Mouse (Mus musculus): Measurements from ENCODE around the gene Arhgap5. TPM values are rescaled to one million over a fixed set of nuclear protein-coding genes. Genes with fewer than 3 reads are reported as not detected.

Arhgap5 gene
- 49.4 and 54.8 TPM in 2 replicates for polyA plus RNA-seq (2015; fragmentation: Nextera tagmentation; extraction: Ambion mirVana)

DNA sequence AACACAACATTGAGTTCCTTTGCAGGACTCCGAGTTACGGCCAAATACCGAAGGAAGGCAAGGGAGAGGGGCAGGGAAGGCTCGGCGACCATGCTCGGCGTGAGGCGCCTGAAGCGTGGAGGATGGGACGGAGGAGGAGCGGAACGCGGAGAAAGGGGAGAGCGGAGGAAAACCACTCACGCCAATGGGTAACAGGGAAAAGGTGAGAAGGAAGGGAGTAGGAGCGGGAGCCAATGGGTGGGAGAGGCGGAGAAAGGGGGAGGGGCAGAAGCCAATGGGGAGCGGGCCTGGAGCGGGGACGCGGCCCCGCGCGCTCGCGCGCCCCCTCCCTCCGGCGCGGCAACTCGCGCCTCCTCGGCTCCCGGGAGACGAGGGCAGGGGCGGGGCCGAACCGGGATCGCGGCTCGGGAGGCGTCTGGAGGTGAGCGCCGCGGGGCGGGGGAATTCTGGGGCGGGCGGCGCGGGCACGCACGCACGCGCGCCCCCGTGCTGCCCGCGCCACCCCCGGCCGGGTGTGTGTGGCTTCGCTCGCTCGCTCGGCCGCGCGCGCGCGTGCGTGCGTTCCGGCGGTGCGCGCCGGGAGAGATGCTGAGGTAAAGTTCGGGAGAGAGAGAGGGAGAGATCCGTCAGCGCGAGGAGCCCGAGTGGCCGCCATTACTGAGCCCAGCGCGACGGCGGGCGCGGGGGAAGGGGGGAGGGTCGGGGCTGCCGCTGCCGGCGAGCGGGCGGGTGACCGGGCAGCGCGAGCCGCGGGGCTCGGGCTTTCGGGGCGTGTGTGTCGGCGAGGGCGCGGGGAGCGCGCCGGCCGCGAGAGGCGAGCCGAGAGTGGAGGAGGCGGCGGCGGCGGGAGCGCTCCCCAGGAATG, at the start of gene Arhgap5:
TSS of gene Arhgap5 (plus strand) at position 517 of the 865 bp plus-strand sequence.
- Histone ChIP-seq H3K9ac (peak within 1 kb of the TSS; percentile 99), H3K36me3 (no peaks in the 10 kb centered on the region; the same call in 1 of the 2 replicates), H3K27me3 (no peaks in the 10 kb centered on the region), H3K4me1 (peaks cover 28% of the 10 kb centered on the region), H3K4me2 (replicated peaks) (peak within 1 kb of the TSS; percentile 78), H3K9me3 (no peaks in the 10 kb centered on the region), H3K4me3 (peak within 1 kb of the TSS; percentile 95), H3K27ac (peak within 1 kb of the TSS; percentile 100)
- peak; percentile 96 for ATAC-seq (ENCODE audit: low FRiP score, low read depth)
- WGBS = under 1% methylated on average over 57 of the region's 119 CpGs

DNA sequence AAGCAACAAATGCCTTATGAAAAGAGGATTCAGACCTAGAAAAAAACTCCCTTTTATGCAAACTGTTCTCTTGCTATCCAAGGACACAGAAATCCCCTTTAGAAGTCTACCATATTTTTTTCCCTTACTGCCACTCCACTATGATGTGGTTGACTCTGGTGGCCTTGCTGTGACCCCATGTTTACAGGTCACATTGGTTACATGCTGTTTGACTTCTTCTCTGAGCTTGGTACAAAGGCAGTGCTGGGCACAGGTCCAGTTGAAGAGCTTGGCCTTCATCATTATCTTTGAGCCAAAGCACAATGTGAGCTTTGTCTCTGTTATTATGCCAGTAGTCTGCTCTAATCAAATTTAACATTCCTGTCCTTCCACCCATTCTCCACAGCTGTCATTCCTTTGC, 39.2 kb upstream of the Arhgap5 start:
- H3K27me3 ChIP-seq = no peaks in the 10 kb centered on the region
- no peak overlapping the region for H3K27ac ChIP-seq
- no peak overlapping the region for H3K4me3 ChIP-seq
- H3K9me3 ChIP-seq = no peaks in the 10 kb centered on the region
- H3K36me3 ChIP-seq = no peaks in the 10 kb centered on the region
- H3K9ac ChIP-seq = no peak overlapping the region
- H3K4me1 ChIP-seq = no peaks in the 10 kb centered on the region
- H3K4me2 ChIP-seq (replicated peaks) = no peak overlapping the region
- ATAC-seq (ENCODE audit: low FRiP score, low read depth) = no peak

DNA sequence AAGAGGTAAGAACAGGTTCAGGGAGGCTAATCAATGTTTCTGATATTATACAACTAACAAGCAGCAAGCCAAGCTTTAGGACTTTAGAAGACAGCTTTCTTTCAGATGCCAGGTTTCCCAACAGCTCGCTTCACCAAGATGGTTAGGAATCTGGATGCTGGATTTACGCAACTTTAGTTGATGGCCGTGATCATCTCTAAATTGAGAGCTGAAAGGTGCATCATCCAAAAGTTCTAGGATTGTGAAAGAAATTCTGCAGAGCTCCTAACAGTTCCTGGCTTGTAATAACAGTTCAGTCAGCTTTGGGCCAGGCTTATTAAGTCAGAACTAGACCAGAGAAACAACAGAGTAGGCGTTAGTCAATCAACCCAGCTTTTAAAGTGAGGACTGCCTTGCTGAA, 32.2 kb upstream of the Arhgap5 start:
- H3K4me1 ChIP-seq = 0 out of 2 replicates have a peak, but pooled peaks cover 5% of the 10 kb centered on the region
- H3K27ac ChIP-seq = no peak overlapping the region
- H3K9ac ChIP-seq = no peak overlapping the region
- no peaks in the 10 kb centered on the region for H3K27me3 ChIP-seq
- H3K36me3 ChIP-seq = no peaks in the 10 kb centered on the region
- no peak overlapping the region for H3K4me3 ChIP-seq
- no peak overlapping the region for H3K4me2 ChIP-seq (replicated peaks)
- WGBS = 85% methylated on average over 4 of the region's 4 CpGs
- H3K9me3 ChIP-seq = no peaks in the 10 kb centered on the region
- no peak for ATAC-seq (ENCODE audit: low FRiP score, low read depth)

DNA sequence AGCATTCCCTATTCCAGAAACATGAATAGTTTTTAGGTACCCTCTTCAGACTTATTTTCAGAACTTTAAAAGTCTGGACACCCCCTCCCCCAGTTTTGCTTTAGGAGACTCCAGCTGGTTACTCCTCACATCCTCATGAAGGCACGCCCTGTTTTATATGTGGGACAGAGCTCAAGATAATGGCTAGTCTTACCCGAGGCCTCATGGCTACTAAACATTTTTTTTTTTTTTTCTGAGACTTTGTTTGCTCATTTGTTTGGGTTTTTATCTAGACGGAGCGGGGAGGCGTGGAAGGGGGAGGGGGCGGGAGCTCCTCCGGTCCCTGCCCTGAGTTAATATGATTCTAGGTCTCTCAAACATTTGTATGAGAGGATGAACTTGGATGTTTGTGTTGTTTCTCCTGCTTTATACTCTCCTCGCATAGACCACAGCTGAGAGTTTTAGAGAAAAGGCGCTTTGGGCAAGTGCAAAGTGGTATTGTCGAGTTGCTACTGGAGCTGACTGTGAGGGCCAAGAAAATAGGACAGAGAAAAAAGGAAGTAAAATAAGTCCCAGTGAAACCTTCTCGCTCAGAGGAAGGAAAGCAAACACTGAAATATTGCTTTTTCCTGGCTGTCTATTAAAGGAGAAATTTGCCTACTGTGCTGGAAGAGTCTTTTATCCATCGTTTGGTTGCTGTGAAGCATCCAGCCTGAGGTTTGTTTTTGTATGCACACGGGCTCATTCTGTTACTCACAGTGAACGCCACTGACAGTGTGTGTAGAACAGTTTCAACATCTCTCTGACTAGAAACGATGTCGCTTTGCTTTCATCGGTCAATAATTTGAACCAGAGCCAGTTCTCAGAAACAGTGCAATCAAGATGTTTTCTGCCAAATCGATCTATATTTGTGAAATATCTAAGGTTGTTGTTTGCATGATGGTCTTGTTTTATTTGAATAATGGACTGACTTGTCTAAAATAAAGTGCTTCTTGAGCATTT, 29.5 kb upstream of the Arhgap5 start:
- H3K4me2 ChIP-seq (replicated peaks) = no peak overlapping the region
- no peak overlapping the region for H3K4me3 ChIP-seq
- H3K36me3 ChIP-seq = no peaks in the 10 kb centered on the region
- no peak overlapping the region for H3K9ac ChIP-seq
- no peak overlapping the region for H3K27ac ChIP-seq
- 68% methylated on average over 18 of the region's 18 CpGs for WGBS
- no peaks in the 10 kb centered on the region for H3K27me3 ChIP-seq
- 0 out of 2 replicates have a peak, but pooled peaks cover 5% of the 10 kb centered on the region for H3K4me1 ChIP-seq
- H3K9me3 ChIP-seq = no peaks in the 10 kb centered on the region
- ATAC-seq (ENCODE audit: low FRiP score, low read depth) = no peak

DNA sequence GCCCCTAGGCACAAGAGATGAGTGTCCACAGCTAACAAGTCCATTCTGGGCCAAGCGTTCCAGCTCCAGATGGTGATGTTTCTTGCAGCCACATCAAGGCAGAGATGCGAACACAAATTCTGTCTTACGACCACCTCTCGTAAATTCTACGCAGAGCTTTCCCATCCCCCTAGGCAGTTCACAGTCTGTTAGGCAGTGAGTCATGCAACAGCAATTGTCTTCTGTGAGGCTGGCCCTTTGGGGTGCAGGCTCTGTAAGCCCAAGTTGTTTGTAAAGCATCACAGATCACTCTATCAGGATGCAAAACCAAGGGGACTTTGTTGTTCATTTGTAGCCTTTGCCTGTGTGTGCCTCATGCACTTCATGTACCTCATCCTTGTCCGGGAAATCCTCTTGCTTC, 27.7 kb upstream of the Arhgap5 start:
- Histone ChIP-seq H3K27me3 (no peaks in the 10 kb centered on the region), H3K9ac (no peak overlapping the region), H3K9me3 (no peaks in the 10 kb centered on the region), H3K4me2 (replicated peaks) (no peak overlapping the region), H3K27ac (no peak overlapping the region), H3K36me3 (no peaks in the 10 kb centered on the region), H3K4me3 (no peak overlapping the region), H3K4me1 (peaks cover 5% of the 10 kb centered on the region; the same call in 1 of the 2 replicates)
- WGBS = 36% methylated on average over 6 of the region's 6 CpGs
- ATAC-seq (ENCODE audit: low FRiP score, low read depth) = no peak

DNA sequence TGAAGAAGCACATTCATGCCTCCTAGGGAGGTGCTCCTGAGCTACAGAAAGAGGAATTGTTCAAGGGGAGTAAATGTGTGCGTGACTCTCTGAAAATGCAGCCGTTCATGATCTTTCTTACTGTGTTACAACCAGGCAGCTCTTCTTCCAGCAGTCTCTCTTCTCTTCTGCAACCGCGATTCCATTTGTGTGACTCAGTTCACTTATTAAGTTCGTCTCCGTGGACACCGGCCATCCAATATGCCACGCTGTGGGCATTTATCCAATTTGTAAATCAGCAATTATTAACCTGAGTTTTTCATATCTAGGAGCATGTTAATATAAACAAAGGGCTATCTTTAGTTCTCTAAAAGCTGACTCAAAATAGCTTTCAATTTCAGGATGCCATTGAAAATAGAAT, 25.2 kb upstream of the Arhgap5 start:
- Histone ChIP-seq H3K9ac (no peak overlapping the region), H3K9me3 (no peaks in the 10 kb centered on the region), H3K27me3 (no peaks in the 10 kb centered on the region), H3K4me2 (replicated peaks) (no peak overlapping the region), H3K36me3 (no peaks in the 10 kb centered on the region), H3K27ac (no peak overlapping the region), H3K4me3 (no peak overlapping the region), H3K4me1 (peaks cover 5% of the 10 kb centered on the region; the same call in 1 of the 2 replicates)
- no peak for ATAC-seq (ENCODE audit: low FRiP score, low read depth)
- 89% methylated on average over 8 of the region's 8 CpGs for WGBS

DNA sequence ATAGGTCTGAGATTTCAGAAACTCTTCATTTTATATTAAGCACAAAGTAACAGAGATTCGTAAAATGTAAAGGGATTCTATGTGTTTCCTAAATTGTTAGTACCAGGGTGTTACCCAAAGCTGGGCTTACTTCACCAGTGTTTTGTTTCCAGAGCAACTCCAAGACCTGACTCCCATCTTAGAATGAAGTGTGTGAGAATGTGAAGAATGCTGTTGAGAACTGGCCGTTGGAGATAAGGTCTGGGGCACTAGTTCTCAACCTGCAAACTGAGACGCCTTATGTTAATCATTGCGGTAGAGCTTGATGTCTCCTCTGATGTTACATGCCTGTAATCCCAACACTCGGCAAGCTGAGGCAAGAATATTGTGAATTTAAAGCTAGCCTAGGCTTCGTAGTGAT, 24.4 kb upstream of the Arhgap5 start:
- Histone ChIP-seq H3K4me1 (peaks cover 5% of the 10 kb centered on the region; the same call in 1 of the 2 replicates), H3K9me3 (no peaks in the 10 kb centered on the region), H3K27ac (no peak overlapping the region), H3K4me2 (replicated peaks) (no peak overlapping the region), H3K27me3 (no peaks in the 10 kb centered on the region), H3K36me3 (no peaks in the 10 kb centered on the region), H3K4me3 (no peak overlapping the region), H3K9ac (no peak overlapping the region)
- ATAC-seq (ENCODE audit: low FRiP score, low read depth) = no peak
- WGBS = 75% methylated on average over 6 of the region's 6 CpGs

DNA sequence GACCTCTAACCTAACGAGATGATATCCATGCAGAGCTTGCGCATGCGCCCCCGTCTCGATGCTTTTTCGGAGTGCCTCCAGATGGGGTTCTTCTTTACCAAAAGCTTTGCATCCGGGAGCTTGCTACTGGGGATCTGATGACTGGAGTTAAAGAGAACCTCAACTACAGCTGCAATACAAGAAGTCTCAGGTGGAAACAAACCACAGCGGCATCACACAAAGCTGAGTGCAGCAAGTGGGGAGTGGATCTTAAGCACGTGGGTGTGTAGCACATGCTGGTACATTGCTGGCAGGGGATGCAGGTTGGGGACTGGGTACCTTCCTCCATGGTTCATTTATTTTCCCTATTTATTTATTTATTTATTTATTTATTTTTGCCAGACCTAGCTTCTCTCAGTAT, 22.9 kb upstream of the Arhgap5 start:
- Histone ChIP-seq H3K4me1 (peaks cover 3% of the 10 kb centered on the region; the same call in 1 of the 2 replicates), H3K4me3 (no peak overlapping the region), H3K9ac (no peak overlapping the region), H3K27me3 (no peaks in the 10 kb centered on the region), H3K27ac (no peak overlapping the region), H3K36me3 (no peaks in the 10 kb centered on the region), H3K4me2 (replicated peaks) (no peak overlapping the region), H3K9me3 (no peaks in the 10 kb centered on the region)
- WGBS = 81% methylated on average over 9 of the region's 9 CpGs
- ATAC-seq (ENCODE audit: low FRiP score, low read depth) = no peak

DNA sequence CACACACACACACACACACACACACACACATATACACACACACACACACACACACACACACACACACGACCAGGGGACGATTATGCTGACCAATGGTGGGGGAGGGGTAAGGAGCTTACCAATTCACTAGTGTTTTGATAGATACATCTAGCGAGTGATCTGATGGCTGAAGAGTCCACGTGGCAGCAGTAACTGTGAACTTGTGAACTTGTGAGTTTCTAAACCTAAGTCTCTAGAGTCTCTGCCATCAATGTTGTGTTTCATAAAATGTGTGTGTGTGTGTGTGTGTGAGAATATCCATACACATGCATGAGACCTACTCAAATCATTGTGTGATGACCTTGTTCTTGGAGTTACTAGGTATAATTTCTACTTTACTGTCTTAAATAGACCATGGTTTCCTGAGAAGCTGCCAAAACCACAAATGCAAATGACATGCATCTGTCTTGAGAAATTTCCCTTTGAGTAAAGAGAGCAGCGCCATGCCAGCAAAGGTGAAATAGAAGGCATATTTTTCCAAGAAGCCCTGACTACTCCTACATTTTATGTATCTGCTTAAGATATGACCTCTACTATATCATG, 21.7 kb upstream of the Arhgap5 start:
- Histone ChIP-seq H3K27me3 (no peaks in the 10 kb centered on the region), H3K4me2 (replicated peaks) (no peak overlapping the region), H3K9me3 (no peaks in the 10 kb centered on the region), H3K27ac (no peak overlapping the region), H3K36me3 (no peaks in the 10 kb centered on the region), H3K4me3 (no peak overlapping the region), H3K9ac (no peak overlapping the region), H3K4me1 (no peaks in the 10 kb centered on the region; the same call in 1 of the 2 replicates)
- WGBS = 84% methylated on average over 3 of the region's 5 CpGs
- no peak for ATAC-seq (ENCODE audit: low FRiP score, low read depth)

DNA sequence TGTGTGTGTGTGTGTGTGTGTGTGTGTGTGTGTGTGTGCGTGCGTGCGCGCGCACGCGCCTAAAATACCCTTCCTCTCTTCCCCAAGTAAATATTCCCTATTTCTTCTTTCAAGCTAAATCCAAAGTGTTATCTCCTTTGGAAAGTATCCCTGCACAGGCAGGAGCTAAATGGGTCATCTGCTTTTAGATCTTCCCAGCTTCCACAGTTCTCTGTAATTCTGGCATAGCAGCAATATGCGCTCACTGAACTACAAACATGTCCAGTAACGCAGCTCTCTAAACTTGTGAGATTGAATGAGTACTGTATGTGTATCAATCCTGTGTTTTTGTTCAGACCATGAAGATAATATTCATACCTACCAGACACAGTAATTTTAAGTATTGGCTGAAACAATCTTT, 20.6 kb upstream of the Arhgap5 start:
- WGBS = 94% methylated on average over 9 of the region's 9 CpGs
- no peak for ATAC-seq (ENCODE audit: low FRiP score, low read depth)
- Histone ChIP-seq H3K36me3 (no peaks in the 10 kb centered on the region), H3K27me3 (no peaks in the 10 kb centered on the region), H3K4me2 (replicated peaks) (no peak overlapping the region), H3K9me3 (no peaks in the 10 kb centered on the region), H3K4me1 (no peaks in the 10 kb centered on the region; the same call in 1 of the 2 replicates), H3K9ac (no peak overlapping the region), H3K27ac (no peak overlapping the region), H3K4me3 (no peak overlapping the region)

DNA sequence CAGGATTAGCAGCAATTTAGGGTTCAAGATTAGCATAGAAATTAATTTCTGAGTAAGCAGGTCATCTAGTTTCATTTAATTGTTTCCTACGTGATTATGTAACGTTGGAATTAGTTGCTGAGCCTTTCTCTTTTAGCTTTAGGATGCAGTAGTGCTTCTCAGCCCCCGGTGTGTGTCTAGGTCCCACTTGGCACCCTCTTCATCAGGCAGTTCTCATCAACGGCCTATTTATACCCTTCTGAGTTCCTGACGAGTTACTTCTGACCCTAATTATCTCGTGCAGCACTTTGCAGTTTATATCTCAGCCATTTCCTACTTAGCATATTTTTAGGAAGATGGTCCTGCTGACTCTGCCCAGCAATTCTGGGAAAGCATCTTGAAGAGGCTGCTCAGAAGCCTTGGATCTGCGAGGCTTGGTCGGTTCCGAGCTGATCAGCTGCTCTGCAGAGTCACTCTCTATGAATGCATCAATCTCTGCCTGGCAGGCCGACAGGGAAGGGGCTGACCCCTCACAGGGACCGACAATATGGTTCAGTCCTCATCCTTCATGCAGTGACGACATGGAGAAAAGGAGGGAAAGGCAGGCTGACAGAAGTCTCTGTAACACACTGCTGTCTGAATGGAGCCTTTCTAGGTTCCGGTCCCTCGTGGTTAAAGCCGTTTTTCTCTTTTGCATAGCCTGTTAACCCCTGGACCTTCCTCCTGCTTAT, 15.4 kb upstream of the Arhgap5 start:
- Histone ChIP-seq H3K4me2 (replicated peaks) (no peak overlapping the region), H3K9me3 (no peaks in the 10 kb centered on the region), H3K36me3 (no peaks in the 10 kb centered on the region), H3K27me3 (no peaks in the 10 kb centered on the region), H3K4me3 (no peak overlapping the region), H3K4me1 (peaks cover 4% of the 10 kb centered on the region; the same call in 1 of the 2 replicates), H3K9ac (no peak overlapping the region), H3K27ac (no peak overlapping the region)
- no peak for ATAC-seq (ENCODE audit: low FRiP score, low read depth)
- 41% methylated on average over 15 of the region's 15 CpGs for WGBS

Data from limb, embryonic 13.5 days (tissue).